In the genomic region with DNA sequence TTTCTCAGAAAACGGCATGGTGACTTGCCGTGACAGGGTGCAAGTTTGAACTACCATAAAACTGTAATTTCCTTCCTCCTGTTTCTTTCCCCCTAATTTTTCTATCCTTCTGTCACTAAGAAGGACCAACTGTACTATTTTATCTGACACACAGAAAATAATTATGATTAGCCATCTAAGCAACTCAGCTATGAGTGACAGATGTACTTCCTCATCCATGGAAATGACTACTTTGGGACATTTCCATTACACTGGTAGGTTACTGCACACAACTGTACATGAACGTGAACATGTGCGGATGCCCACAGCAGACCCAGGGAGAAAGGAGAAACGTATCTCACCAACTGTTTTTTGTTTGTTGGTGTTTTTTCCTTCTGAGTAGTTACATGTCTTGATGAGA, we compare ENCODE assay signal across 17 mouse cellular contexts.
"Had no signal": no experiment of that assay in that cellular context is flagged by ENCODE, and none has a peak within 500 bp of the region (broad histone marks: within the 10 kb centered on the region; RNA-seq: fewer than 3 reads in every experiment).

No protein-coding gene starts in this region.

- DNase-seq: lung, adult 18-20 months; lung, embryonic 14.5 days; lung, postnatal 10 days; lung, postnatal 4 days; midbrain, embryonic 14.5 days; right cerebral cortex, postnatal 14 days; right cerebral cortex, postnatal 4 days; spleen, adult 18-20 months; thymus, adult 18-20 months; thymus, postnatal 14 days; thymus, postnatal 36 days had no signal

- H3K27ac ChIP-seq: midbrain, embryonic 10.5 days; midbrain, embryonic 12.5 days; neural tube, embryonic 13.5 days; neural tube, embryonic 15.5 days had no signal

- H3K4me2 ChIP-seq: lung, embryonic 14.5 days; midbrain, embryonic 12.5 days; neural tube, embryonic 13.5 days; neural tube, embryonic 15.5 days had no signal

- H3K9me3 ChIP-seq: neural tube, embryonic 15.5 days had no signal

- H3K27me3 ChIP-seq: midbrain, embryonic 12.5 days; neural tube, embryonic 13.5 days; neural tube, embryonic 15.5 days had no signal

- H3K4me1 ChIP-seq: midbrain, embryonic 12.5 days; neural tube, embryonic 13.5 days; neural tube, embryonic 15.5 days had no signal

- H3K9ac ChIP-seq: lung, embryonic 14.5 days; midbrain, embryonic 12.5 days; neural tube, embryonic 13.5 days; neural tube, embryonic 15.5 days had no signal

- ATAC-seq: midbrain, embryonic 16.5 days had no signal

- H3K4me3 ChIP-seq: midbrain, embryonic 10.5 days; midbrain, embryonic 12.5 days; myocyte; neural tube, embryonic 13.5 days; neural tube, embryonic 15.5 days had no signal

- H3K36me3 ChIP-seq: midbrain, embryonic 12.5 days; neural tube, embryonic 15.5 days had no signal
